Mouse (Mus musculus) retina, adult 2 months (tissue): ENCODE measurements around the gene Cilp2.

Experiments used
- DNase-seq: peaks from one replicate; pipeline ENCODE4 v3.0.0-alpha.2; 2012; ENCODE audit warnings: low read depth, low spot score

The Cilp2 gene

DNA sequence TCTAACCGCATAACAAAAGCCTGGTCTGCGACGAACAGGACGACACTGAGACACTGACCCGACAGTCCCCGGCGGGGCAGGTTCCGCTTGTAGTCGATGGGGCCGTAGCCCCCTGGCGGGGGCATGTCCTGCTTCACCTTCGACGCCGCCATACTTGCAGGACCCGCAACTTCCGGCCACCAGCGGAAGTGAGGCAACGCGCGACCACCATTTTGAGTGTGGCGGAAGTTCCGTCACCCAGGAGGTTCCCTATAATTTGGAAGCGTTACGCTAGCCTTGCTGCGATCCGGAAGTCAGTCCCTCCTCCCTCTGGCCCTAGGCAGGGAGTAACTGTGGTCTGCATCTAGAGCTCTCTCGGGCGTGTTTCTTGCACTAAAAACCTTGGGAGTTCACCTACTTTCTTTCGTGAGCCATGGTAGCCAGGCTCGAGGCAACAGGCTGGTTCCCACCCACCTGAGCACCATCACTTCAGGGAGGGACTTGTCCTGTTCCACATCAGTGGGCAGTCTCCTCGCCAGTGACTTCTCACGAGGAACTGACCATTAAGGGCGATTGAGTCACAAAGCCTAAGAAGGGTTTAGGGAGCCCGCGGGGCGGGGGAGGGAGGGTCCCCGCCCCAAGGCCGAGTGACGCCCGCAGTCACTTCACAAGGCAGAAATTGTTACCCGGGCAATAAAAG is 14.1 kb upstream of the Cilp2 start:
- DNase-seq = peak; percentile 92

- no peak for DNase-seq
These were observed 13.5 kb upstream of the Cilp2 start for GRCm38 (mm10) chr8:69900895-69901451.

DNA sequence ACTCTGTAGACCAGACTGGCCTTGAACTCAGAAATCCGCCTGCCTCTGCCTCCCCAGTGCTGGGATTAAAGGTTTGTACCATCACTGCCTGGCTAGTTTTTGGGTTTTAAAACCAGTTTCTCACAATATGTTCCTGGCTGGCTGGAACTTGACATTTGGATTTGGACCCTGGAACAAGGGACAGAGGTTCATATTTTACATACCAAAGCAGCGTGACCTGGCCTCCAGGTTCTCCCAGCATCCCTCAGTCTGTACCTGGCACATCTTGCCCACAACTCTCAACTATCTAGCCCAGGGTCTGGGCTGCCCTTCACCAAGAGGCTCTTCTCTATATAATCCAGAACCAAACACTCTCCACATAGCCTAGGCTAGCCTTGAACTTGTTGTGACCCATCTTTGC is 12.4 kb upstream of the Cilp2 start:
- no peak for DNase-seq

GRCm38 (mm10) chr8:69897857-69898256 is 10.4 kb upstream of the Cilp2 start:
- no peak for DNase-seq

DNA sequence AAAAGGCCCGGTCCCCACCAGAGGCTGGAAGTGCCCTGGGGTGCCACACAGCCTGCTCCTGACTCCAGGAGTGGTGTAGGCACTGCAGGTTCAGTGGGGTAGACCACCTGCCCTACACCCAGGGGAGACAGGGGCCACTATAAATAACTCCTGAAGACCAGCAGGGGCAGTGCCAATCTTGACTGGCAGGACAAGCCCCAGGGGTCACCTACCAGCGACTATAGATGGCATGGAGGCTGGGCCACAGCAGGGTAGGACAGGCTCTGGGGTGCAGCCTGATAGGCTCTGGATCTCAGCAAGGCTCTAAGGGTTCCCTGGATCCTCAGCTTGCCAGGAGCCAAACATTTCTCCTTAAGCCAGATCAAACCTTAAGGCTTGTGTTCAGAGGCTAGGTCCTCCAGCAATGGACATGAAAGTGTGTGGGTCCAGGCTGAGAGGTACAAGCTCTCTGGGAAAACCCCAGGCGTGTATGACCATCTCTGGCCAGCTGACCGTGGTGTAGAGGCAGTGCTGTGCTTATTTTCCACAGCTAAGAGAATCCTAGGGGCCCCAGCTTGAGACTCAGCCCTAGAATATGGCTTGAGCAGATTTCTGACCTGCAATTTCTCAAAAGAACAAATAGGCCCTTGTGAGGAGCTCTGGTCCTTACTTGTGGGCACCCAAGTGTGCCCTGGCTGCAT is 8.4 kb upstream of the Cilp2 start:
- no peak for DNase-seq

DNA sequence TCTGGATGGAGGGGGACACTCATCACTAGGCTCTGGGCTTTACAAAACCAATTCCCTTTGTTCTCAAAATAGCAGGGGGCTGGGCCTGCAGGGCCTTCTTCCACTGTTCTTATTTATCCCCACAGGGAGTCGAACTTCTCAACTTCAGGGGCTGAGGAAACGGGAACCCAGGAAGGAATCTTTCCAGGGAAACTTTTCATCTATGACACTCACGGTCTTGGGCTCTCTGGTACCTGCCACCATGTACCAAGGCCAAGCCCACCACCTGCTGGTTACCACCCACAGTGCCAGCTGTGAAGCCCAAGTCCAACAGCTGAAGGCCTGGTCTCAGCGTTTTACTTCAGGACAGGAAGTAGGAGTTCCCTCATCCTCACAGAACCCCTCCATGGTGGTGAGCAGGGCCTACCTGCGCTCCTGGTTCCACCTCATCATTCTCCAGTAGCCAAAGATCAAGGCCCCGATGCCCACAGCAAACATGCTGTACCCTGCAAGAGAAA is 7.4 kb upstream of the Cilp2 start:
- no peak for DNase-seq

- DNase-seq = no peak
These were observed 6.4 kb upstream of the Cilp2 start for GRCm38 (mm10) chr8:69893863-69894262.

DNA sequence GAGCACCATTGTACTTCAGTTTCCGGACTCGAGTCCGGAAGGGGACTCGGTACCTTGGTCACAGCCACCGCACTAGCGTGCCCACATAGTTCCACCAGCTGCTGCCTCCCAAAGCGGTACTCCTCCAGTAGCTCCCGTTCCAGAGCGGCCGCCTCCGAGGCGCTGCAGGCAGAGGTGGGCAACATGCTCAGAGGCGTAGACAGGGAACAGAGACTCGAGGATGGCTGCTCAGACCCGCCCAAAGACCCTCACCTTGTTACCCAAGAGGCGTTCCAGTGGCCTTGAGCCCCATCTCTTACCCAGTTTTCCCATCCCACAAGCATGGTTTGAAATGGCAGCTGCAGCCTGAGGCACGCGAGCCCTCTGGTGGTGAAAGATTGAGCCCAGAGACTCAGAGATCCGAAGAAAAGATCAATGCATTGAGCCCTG is 3.3 kb upstream of the Cilp2 start:
- no peak for DNase-seq

DNA sequence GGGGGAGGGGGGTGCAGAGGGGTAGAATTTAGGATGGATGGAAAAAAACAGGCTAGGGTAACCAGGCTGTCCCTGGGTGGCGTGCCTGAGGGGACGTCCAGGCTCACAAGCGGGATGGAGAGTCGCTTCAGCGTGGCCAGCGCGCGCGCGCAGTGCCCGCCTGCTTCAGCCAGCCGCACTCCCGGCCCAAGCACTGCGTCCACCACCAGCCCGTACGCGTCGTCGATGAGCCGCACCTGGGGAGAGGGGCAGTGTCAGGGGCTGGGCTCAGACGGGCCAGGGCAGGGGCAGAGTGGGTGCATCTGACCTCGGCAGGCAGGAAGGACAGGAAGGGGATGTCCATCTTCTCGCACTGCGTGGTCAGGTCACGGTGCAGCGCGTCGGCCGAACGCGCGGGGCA is 1.4 kb upstream of the Cilp2 start:
- no peak for DNase-seq

DNA sequence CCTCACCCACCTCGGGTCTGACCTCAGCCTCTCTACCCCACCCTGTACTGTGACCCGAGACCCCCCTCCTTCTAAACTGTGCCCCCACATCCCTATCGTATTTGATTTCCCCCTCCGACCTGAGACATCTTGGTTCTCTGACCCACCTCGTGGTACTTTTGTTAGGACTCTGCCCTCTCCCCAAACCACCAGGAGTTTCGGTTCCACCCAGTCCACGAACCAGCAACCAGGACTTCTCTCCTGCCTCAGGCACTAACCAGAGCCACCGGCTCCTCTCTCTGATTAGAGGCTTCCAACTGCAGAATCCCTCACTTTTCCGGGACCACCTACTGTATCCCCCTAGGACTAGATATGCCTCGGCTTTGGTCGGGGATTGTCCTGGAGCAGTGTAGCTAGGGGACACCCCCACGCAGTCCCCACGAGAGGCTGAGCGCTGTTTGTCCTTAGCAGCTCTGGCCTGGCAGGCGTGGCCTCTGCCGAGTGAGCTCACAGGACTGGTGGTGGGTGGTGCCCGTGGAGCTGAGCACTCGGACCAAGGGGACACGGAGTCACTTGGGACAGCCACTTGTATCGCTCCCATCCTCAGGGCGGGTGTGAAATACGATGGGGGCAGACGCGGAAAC is 868 bp upstream of the Cilp2 start:
- no peak for DNase-seq

DNA sequence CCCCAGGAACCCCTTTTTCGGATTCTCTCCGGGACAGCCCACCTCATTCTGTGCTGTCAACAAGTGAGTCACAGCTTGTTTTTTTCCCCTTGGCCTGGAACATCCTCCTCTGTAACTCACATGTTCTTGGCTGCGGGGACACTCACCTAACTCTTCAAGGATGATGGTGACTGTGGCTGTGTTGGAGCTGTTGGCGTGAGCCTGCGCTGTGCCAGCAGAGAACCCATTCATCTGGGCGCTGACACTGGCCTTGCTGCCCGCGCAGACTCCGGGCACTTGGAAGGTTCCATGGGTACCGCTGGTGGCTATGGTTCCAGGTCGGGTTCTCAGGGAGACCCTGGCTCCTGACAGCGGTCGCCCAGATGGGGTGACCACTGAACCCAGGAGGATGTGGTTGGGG is 3.3 kb downstream of the Cilp2 start:
- DNase-seq = no peak

DNA sequence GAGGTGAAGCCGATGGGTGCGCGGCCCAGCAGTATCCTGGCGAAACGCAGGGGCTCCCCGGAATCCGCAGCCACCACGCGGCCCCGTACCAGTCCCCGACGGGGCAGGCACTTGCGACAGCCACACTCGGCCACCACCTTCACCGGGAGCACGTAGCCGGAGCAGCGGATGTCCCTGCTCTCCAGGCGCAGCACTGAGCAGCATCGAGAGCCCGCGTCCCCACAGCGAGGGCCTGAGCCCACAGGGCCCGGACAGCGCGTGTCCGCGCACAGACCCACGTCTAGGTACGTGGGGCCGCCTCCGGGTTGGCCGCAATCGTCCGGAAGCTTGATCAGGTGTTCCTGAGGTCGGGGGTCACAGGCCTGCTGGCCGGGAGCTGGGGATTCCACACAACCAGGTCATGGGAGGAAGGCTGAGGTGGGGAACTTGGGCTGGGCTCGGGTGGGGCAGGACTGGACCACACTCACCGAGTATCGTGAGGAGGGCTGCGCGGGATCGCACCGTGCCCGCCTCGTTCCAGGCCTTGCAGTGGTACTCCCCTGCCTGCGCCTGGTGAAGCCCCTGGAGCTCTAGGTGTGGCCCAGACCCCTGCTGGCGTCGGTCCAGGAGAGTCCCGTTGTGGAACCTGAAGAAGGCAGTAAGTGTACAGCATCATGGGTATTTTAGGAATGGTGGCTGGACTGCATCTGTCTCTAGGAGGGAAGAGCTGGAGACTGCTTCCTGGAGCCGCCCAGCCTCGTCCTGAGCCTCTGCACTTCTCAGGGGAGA is 4.5 kb downstream of the Cilp2 start:
- no peak for DNase-seq

DNA sequence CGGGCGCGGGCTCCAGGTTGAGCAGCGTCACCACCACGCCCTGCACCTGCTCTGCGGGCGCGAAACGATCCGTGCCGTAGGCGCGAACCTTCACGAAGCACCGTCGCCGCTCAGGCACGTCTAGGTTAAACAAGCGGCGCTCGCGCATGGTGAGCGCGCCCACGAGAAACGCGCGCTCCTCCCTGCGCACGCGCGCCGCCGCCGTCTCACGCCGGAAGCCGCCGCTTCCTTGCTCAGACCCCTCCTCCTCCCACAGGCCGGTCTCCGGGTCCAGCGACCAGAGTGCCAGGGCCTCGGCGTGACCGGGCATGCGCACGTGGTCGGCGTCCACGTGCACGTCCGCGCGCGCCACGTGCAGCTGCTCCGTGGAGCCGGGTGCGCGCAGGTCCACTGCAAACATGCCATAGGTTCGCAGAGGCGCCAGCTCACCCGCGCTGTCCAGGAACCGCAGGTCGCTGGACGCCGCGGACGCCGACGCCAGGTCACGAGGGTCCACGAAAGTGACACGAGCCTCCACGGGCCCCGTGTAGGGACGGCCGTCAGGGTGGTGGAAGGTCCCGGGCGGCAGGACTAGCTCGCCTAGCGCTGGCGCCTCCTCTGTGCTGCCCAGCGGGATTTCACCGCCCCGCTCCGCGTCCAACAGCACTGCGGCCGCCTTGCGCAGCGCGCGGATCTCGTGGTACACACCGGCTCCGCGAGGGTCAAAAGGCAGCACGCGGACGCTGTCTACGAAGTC is 5.3 kb downstream of the Cilp2 start:
- DNase-seq = no peak

DNA sequence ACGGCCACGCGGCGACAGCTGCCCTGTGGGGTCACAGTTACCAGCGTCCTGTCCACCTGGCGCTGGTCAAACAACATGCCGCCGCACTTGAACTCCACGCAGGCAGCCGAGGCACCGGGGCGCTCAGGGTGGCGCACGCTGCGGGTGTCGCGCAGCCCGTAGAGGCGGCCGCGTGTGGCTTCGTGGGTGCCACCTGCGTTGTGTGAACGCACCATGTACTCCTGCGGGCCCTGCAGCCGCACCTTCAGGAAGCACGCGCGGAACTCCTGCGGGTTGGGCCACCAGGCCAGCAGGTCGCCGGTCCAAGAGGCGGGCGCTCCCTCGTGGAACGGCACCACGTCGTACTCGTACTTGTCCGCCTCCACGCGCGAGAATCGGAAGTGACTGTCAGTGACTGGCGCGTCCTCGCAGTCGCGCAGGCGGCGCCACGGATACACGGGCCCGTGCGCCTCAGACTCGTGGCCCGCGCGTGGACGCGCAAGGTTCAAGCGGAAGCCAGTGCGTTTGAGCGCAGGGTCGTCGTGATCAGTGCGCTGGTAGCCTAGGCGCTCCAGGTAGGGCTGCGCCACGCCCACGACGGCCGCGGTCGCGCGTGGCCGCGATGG is 6.1 kb downstream of the Cilp2 start:
- DNase-seq = no peak

DNA sequence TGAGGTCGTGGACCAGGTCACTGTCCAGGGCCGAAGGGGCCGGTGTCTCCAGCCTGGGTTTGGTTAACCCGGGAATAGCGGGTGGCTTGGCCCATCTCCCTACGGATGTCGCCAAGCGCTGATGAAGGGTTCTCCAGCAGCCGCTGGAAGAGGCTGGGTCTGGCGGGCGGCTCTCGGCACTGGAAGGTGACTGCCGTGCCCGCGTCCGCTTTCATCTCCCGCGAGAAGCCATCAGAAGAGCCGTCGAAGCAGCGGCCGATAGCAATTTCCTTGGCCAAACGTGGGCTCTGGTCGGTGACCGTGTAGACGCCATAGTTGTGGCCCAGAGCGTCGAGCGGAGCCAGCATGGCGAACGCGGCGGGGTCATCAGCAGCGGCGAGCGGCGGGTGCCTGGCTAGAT is 6.6 kb downstream of the Cilp2 start:
- DNase-seq = no peak

DNA sequence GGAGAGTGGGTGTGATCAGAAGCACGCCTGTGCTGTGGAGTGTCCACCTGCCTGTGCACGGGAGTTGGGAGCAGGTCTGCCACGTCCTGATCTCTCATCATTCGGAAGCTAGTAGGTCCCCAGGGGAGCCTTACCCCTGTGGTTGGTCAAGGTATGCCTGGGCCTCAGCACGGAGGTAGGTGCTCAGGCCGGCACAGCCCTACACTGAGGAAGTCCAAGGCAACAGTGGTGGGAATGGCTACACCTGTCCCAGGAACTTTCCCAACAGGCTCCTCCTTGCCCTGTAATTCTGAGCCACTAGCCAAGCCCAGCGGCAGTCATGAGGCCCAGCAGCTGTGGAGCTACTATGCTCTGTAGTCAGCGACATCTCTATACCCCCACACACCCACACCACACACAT is 7.8 kb downstream of the Cilp2 start:
- DNase-seq = no peak

GRCm38 (mm10) chr8:69877992-69878391 is 9.5 kb downstream of the Cilp2 start:
- DNase-seq = no peak

GRCm38 (mm10) chr8:69877396-69877795 is 10.1 kb downstream of the Cilp2 start:
- no peak for DNase-seq

DNA sequence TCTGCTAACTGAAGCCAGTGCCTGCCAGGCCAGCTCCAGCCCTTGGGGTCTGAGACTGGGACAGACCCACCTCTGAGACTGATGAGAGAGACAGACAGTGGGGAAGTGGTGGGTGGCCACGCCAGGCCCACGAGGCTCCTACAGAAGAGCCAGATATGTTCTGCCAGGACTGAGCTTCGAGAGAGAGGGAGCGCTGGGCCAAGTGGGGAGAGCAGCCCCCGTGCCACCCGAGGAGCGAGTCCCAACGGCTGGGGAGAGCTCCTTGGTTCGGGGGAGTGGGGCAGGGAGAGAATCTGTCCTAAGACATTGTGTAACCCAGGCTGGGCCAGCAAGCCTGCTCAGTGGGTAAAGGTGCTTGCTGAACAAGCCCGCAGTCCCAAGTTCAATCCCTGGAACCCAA is 10.5 kb downstream of the Cilp2 start:
- no peak for DNase-seq

GRCm38 (mm10) chr8:69876097-69876496 is 11.4 kb downstream of the Cilp2 start:
- no peak for DNase-seq

GRCm38 (mm10) chr8:69874654-69875053 is 12.8 kb downstream of the Cilp2 start:
- DNase-seq = no peak
